Mouse (Mus musculus): ENCODE results near the gene Unc119. TPM values are rescaled to one million over a fixed set of nuclear protein-coding genes. Genes with fewer than 3 reads are reported as not detected.
A peak's percentile ranks its signal among the peaks of the same experiment; 100 is the strongest.

The Unc119 gene
- polyA plus RNA-seq (2021) = 55.0 TPM

- H3K27me3 ChIP-seq = no peaks in the 10 kb centered on the region
- TF ChIP-seq CTCF (IDR thresholded peaks at IDR 0.05) = no peak
- ChIA-PET POLR2A (interaction anchor here (0.5 to 1.1 kb wide), 4 partner anchors 12 to 1498 kb away, joined by 3 to 4 read pairs (median 3); no protein-coding TSS in a partner anchor), CTCF (interaction anchor here (0.9 kb wide), 1 partner anchor 81 kb away, joined by 3 read pairs; no protein-coding TSS in a partner anchor)
- ATAC-seq = peak; percentile 41
- no peak for DNase-seq (ENCODE audit: low read depth, low spot score)
- in situ Hi-C loops (cut with MboI; ENCODE audit: low pct_unique_long_range_greater_than_20kb) = no loop called here
Observed at GRCm38 (mm10) chr11:78343381-78344327, at the start of gene Unc119. Gene Unc119 (plus strand): TSS chr11:78343482.

GRCm38 (mm10) chr11:78294585-78294984 is 48.7 kb upstream of the Unc119 start:
- ChIA-PET CTCF (interaction anchor here (1.3 kb wide), 1 partner anchor 26 kb away, joined by 4 read pairs; no protein-coding TSS in a partner anchor), POLR2A (interaction anchor here (0.9 kb wide), 1 partner anchor 18 kb away, joined by 6 read pairs; no protein-coding TSS in a partner anchor)
- TF ChIP-seq CTCF (IDR thresholded peaks at IDR 0.05) = no peak
- DNase-seq (ENCODE audit: low read depth, low spot score) = no peak
- in situ Hi-C loops (cut with MboI; ENCODE audit: low pct_unique_long_range_greater_than_20kb) = no loop called here
- H3K27me3 ChIP-seq = no peaks in the 10 kb centered on the region
- ATAC-seq = no peak

- TF ChIP-seq CTCF (IDR thresholded peaks at IDR 0.05) = no peak
- H3K27me3 ChIP-seq = no peaks in the 10 kb centered on the region
- ATAC-seq = no peak
- in situ Hi-C loops (cut with MboI; ENCODE audit: low pct_unique_long_range_greater_than_20kb) = no loop called here
- ChIA-PET CTCF (interaction anchor here (2.1 kb wide), 1 partner anchor 11 kb away, joined by 5 read pairs; no protein-coding TSS in a partner anchor), POLR2A (interaction anchor here (0.8 kb wide), 1 partner anchor 11 kb away, joined by 4 read pairs; no protein-coding TSS in a partner anchor)
- no peak for DNase-seq (ENCODE audit: low read depth, low spot score)
Observed at GRCm38 (mm10) chr11:78300917-78301316, 42.4 kb upstream of the Unc119 start.

GRCm38 (mm10) chr11:78301357-78302084 is 41.8 kb upstream of the Unc119 start, which contains the start of gene Spag5:
Gene Spag5 (plus strand): TSS chr11:78301529.
- ChIA-PET POLR2A (interaction anchor here (0.6 to 1.0 kb wide), 3 partner anchors 12 to 19 kb away, joined by 3 to 4 read pairs (median 4); no protein-coding TSS in a partner anchor), CTCF (interaction anchor here (1.1 to 2.1 kb wide), 2 partner anchors 12 to 17 kb away, joined by 4 to 5 read pairs; no protein-coding TSS in a partner anchor)
- H3K27me3 ChIP-seq = no peaks in the 10 kb centered on the region
- in situ Hi-C loops (cut with MboI; ENCODE audit: low pct_unique_long_range_greater_than_20kb) = no loop called here
- peak; percentile 37 for DNase-seq (ENCODE audit: low read depth, low spot score)
- ATAC-seq = peak; percentile 95
- no peak for TF ChIP-seq CTCF (IDR thresholded peaks at IDR 0.05)

GRCm38 (mm10) chr11:78305272-78305671 is 38.0 kb upstream of the Unc119 start:
- H3K27me3 ChIP-seq = no peaks in the 10 kb centered on the region
- TF ChIP-seq CTCF (IDR thresholded peaks at IDR 0.05) = no peak
- ChIA-PET POLR2A (interaction anchor here (0.9 to 1.6 kb wide), 2 partner anchors 22 to 33 kb away, joined by 3 read pairs; partner anchors contain the start of gene Pigs), CTCF (interaction anchor here (0.7 to 1.3 kb wide), 6 partner anchors 14 to 93 kb away, joined by 3 to 4 read pairs (median 4); no protein-coding TSS in a partner anchor)
- ATAC-seq (no peak), DNase-seq (ENCODE audit: low read depth, low spot score) (no peak)
- in situ Hi-C loops (cut with MboI; ENCODE audit: low pct_unique_long_range_greater_than_20kb) = no loop called here

- H3K27me3 ChIP-seq = no peaks in the 10 kb centered on the region
- no peak for TF ChIP-seq CTCF (IDR thresholded peaks at IDR 0.05)
- in situ Hi-C loops (cut with MboI; ENCODE audit: low pct_unique_long_range_greater_than_20kb) = no loop called here
- DNase-seq (ENCODE audit: low read depth, low spot score) (no peak), ATAC-seq (no peak)
- ChIA-PET CTCF (interaction anchor here (0.8 to 1.2 kb wide), 2 partner anchors 8 to 48 kb away, joined by 4 read pairs; no protein-coding TSS in a partner anchor), POLR2A (no interaction called here)
Observed at GRCm38 (mm10) chr11:78310861-78311511, 32.3 kb upstream of the Unc119 start.

GRCm38 (mm10) chr11:78313662-78314061 is 29.6 kb upstream of the Unc119 start:
- in situ Hi-C loops (cut with MboI; ENCODE audit: low pct_unique_long_range_greater_than_20kb) = no loop called here
- ChIA-PET CTCF (no interaction called here), POLR2A (no interaction called here)
- ATAC-seq = no peak
- TF ChIP-seq CTCF (IDR thresholded peaks at IDR 0.05) = no peak
- DNase-seq (ENCODE audit: low read depth, low spot score) = no peak
- no peaks in the 10 kb centered on the region for H3K27me3 ChIP-seq

GRCm38 (mm10) chr11:78318411-78318810 is 24.9 kb upstream of the Unc119 start:
- TF ChIP-seq CTCF (IDR thresholded peaks at IDR 0.05) = no peak

GRCm38 (mm10) chr11:78322076-78322831 is 21.0 kb upstream of the Unc119 start:
- CTCF ChIA-PET = no interaction called here
- DNase-seq (ENCODE audit: low read depth, low spot score) (no peak), ATAC-seq (no peak)
- in situ Hi-C loops (cut with MboI; ENCODE audit: low pct_unique_long_range_greater_than_20kb) = no loop called here
- H3K27me3 ChIP-seq = no peaks in the 10 kb centered on the region
- TF ChIP-seq CTCF (IDR thresholded peaks at IDR 0.05) = no peak
- POLR2A ChIA-PET = no interaction called here

More at GRCm38 (mm10) chr11:78318411-78318810, 24.9 kb upstream of the Unc119 start:
- POLR2A ChIA-PET = interaction anchor here (0.9 to 1.1 kb wide), 2 partner anchors 17 to 53 kb away, joined by 3 read pairs; no protein-coding TSS in a partner anchor
- in situ Hi-C loops (cut with MboI; ENCODE audit: low pct_unique_long_range_greater_than_20kb) = no loop called here
- H3K27me3 ChIP-seq = no peaks in the 10 kb centered on the region
- DNase-seq (ENCODE audit: low read depth, low spot score) (no peak), ATAC-seq (no peak)
- CTCF ChIA-PET = interaction anchor here (1.1 to 1.6 kb wide), 4 partner anchors 10 to 40 kb away, joined by 4 read pairs; partner anchors contain the start of genes Pigs and Spag5
